Mouse (Mus musculus) c-Kit-positive CD71-positive TER-119-negative erythroid progenitor cells, embryonic 14.5 days (primary cell): Measurements from ENCODE around the gene Lrrc10b.

Experiments used
- DNase-seq: peaks from one replicate; pipeline ENCODE4 v3.0.0-alpha.2; 2013; ENCODE audit warnings: low read depth

Gene Lrrc10b

DNA sequence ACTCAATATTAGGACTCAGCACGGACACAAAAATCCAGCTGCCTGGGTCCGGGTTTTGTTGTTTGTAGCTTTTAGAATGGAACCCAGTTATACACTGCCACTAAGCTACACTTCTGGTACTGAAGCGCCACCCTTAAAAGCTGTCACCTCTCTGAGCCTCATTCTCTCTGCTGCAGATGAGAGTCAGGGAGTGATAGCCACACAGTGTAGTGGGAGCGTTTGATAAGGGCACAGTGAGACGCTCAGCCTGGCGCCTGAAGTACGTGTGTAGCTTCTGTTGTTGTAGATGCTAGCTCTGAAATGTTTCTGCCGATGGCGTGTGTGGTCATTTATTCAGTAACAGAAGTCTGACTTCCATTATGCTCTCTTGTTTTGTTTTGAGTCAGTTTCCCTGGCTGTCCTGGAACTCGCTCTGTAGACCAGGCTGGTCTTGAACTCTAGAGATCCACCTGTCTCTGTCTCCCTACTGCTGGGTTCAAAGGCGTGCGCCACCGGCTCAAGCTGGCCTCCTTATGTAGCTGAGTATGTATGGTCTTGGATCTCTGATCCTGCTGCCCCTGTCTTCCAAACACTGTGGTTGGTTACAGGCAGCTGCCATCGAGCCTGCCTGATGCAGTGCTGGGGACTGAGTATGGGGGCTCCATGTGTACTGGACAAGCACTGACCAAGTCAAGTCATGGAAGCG, 12.4 kb downstream of the Lrrc10b start:
- peak; percentile 54 for DNase-seq

DNA sequence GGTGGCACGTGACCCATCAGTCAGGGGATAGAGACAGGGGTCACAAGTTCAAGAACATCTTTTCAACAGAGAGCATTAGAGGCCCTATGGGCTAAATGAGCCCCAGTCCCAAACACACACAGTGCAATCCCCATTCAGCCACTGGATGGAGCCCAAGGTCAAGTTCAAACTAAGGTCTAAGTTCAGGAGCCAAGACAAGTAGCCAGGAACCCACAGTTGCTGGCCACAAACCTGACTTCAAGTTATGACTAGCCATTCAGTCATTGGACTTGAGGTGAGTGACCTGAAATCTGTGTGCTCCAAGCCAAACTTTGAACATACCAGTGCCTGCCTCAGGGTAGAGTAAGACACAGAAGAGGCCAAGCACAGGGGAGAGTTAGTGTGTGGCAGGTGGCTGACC, 19.8 kb downstream of the Lrrc10b start:
- no peak for DNase-seq

DNA sequence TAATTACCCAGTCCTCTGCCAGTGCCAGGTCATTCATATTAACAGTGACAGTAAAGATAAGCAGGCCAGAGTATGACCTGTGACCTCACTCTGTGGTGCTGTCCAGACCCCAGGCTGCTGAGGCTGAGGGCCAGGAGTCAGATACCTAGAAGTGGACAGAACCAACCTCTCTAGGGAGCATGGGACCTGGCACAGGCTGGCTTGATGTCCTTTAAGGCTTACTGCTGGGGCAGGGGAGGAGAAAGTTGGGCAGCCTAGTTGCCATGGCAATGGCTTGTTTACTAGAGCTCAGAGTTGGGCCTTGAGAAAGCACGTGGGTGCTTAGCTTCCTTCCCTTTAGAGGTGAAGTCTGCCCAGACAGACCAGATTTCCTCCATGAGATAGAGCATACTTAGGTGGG, 20.5 kb downstream of the Lrrc10b start:
- no peak for DNase-seq

DNA sequence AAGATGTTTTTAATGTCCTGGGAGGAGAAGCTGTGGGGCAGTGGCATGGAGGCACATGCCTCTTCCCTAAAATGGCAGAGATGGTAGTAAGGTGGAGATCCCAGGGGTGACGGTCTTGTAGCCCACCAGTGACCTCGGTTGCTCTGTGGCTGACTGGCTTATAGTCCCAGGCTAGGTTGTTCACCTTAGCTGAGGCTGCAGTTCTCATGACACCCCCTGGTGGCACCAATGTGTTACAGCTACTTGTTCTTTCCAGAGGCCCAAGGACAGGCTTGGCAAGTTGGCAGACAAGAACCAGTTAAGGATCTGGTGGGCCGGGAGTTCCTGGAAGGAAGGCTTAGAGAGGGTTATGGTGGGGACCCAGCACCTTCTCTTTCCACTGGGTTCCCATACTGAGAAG, 21.4 kb downstream of the Lrrc10b start:
- peak; percentile 55 for DNase-seq

GRCm38 (mm10) chr19:10434927-10435326, 22.3 kb downstream of the Lrrc10b start:
- DNase-seq = no peak

GRCm38 (mm10) chr19:10433879-10434540, 23.3 kb downstream of the Lrrc10b start:
- no peak for DNase-seq

DNA sequence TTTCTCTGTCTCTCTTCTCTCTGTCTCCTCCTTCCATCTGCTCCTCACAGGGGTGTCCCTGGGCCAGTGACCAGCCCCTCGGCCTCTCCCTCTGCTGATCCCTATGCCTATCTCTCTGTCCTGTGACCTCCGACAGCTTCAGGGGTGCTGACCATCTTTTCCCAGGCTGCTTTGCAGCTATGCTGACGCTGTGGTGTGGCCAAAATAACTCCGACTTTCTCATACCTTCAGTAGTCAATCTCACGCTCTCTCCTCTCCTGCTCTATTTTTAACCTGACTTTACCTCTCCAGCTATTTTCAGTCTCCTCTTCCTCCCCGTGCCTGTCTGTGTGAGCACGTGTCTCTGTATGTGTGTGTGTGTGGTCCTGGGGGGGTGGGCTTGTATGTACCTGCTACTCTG, 24.0 kb downstream of the Lrrc10b start:
- DNase-seq = no peak

DNA sequence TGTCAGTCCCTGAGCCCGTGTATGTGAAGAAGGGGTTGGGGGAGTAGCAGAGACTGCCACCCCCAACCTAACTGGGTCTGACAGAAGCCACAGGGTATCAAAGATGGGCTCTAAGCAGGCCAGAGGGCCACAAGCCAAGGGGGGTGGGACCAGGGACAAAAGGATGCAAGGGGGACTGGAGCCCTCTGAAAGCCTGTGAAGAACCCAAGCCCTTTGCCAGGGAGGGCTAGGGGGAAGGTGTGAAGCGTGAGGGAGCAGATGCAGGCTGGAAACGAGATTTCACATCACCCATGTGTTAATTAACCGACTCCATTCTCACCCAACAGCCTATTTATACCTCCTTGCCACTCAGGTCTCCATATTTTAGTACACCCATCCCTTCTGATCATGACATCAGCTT, 25.4 kb downstream of the Lrrc10b start:
- no peak for DNase-seq

GRCm38 (mm10) chr19:10431410-10431809, 25.9 kb downstream of the Lrrc10b start:
- DNase-seq = no peak

GRCm38 (mm10) chr19:10429371-10429770, 27.9 kb downstream of the Lrrc10b start:
- DNase-seq = no peak

DNA sequence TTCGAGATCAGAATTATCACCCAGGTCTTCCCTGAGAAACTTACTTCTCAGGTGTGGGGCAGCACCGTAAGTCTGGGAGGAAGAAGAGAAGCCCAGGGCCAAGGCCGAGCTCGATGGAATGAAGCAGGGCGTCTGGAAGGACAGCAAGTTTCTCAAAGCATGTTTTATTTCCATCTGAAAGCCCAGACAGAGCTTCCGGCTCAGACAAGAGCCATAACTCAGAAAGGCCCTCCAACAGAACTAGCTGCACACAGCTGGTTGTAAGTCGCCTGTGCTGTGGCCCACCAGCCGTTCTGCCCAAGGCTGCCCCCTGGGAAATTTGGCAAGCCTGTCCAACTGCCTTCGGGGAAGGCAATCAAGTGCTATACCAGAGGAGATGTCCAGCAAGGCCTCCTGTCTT, 29.8 kb downstream of the Lrrc10b start:
- DNase-seq = no peak

- no peak for DNase-seq
These were observed 30.5 kb downstream of the Lrrc10b start for GRCm38 (mm10) chr19:10426793-10427192.

GRCm38 (mm10) chr19:10426312-10426711, 31.0 kb downstream of the Lrrc10b start:
- no peak for DNase-seq

DNA sequence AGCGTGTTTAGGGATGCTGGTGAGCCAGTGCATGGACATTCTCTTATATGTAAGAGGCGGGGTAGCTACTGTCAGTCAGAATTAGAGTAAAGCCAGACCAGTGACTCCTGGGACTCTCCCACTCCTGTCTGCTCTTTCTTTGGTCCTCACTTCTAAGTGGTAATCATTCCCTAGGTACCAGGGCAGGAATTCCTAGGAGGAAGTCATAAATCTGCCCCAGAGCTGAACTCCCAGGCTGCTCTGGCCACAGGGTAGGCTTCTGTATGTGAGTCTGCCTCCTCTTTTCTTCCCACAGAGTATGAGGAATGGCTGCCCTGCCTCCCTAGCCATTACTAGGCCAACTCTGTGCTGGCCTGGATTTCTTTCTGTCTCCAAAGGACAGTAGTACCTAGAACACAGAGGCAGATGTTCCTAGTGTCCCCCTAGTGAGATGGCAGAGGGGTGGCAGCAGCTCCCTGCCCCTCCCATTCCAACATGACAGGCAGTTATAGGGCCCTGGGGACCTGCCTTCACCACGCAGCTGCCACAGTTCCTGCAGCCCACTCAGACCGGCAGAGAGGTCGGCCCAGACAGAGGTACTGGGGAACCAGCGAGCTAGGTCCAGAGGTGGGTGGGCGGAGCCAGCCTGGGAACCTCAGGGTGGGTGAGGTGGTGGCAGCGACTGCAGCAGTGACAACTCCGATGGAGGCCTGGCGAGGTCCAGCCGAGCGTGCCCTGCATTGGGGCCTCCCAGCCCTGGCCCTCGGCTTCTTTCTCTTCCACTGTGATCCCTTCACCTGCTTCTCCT, 31.6 kb downstream of the Lrrc10b start:
- DNase-seq = no peak

DNA sequence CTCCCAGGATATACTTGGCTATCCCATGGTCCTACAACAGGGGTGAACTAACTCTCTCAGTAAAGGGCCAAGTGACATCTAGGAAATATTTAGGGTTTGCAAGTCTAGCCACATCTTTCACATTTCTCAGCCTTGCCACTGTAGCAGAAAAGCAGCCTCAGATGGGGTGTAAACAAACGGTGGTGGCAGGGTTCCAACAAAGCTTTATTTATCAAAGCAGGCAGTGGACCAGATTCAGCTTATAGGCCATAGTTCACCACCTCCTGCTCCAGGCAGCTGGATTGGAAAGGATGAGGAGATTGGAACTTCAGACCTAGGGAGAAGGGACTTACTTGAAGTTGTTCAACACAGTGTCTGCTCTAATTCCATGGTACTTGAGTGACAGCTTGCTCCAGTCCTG, 32.5 kb downstream of the Lrrc10b start:
- no peak for DNase-seq

- no peak for DNase-seq
These were observed 35.0 kb downstream of the Lrrc10b start for GRCm38 (mm10) chr19:10421986-10422976.

DNA sequence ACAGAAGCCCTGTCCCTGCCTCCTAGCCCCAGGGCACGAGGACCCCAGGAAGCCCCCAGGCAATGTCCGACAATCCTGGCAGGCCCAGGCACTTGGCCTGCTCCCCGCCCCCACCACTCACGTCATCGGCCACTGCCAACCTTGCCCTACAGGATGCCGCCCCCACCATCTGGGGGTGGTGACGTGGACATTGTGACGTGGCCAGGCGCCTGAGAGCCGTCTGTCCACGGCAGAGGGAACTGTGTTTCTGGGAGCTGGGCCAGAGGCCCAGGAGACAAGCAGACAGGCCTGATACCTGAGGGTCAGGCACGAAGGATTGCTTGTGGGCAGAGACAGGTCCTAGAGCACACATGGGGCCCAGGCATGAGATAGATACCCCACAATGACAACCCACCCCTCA, 39.8 kb downstream of the Lrrc10b start:
- no peak for DNase-seq

DNA sequence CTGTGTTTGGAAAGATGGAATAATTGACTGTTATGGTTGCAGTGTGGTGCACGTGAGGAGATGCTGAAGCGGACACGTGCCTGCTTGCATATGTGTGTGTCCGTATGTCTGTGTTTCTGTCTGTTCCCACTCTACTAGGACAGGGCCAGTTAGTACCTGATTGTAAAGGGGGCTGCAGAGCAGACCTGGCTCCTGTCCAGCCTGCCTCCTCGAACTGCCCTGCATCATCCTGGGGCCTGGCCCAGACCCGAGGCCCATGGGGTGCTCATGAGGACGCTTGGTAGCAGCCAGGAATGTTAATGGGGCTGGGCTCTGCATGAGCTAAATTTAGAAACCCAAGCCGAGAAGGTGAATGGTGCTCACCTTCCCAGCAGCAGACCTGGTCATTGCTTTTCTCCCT, 40.4 kb downstream of the Lrrc10b start:
- no peak for DNase-seq

DNA sequence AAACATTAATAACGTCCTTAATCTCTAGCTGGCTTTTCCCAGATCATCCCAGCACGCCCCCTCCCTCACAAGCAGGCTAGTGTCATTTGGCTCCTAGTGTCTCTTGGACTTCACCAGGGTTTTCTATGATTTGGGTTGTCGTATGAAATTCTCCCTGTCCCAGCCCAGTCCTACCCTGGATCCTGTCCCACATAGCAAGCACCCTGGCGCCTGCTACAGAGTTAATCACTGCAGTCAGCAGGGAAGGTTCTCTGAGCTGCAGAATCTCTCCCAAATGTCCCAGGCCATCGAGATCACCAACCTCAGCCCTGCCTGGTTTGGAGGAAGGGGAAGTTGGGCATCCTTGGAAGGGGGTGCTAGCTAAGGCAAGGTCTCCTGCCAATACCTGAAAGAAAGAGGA, 41.8 kb downstream of the Lrrc10b start:
- no peak for DNase-seq

DNA sequence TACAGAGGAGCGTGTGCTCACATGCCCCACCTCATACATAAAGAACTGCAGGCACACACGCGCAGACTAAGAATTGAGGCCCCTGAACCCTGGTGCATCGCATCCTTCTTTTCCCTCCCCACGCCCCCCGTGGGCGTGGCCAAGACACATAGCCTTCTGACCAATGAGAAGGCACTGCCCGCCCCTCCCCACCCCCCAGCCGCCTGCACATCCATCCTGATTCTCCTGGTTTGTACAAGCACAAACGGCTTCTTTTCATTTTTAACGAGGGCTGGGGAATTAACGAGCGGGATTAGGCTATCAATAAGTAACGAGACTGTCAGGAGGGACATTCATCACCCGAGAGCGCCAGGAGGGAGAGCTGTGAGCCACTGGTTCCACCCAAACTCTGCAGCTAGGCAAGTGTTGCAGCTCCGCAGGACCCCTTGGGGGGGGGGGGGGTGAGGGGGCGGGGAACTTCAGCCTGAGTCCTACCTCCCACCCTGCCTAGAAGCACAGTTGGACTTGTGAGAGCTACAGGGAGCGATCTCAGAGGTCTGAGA, 43.5 kb downstream of the Lrrc10b start:
- no peak for DNase-seq
